Mouse (Mus musculus) layer of hippocampus, adult 9-11 months (tissue): ENCODE results near the gene Gramd1a.

Source experiments
- DNase-seq: peaks from one replicate; pipeline ENCODE4 v3.0.0; 2022

Gene Gramd1a

GRCm38 (mm10) chr7:31088206-31088605, 67.5 kb downstream of the Gramd1a start:
- DNase-seq = no peak

DNA sequence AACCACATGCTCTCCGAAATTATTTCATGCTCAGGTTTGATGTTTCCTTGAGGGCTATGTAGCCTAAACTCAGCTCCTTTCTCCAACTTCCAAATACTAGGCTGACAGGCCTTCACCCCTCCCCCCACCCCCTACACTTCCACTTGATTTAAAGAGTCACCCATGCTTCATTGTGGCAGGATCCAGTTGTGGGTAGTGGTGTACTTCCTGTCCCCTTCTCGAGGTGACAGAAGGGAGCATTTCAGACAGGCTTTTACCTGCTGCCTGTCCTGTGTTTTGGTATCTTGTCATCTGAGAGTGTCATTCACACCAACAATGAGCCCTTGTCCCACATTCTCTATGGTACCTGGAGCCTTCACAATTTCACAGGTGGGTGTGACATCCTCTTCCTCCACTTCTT, 68.4 kb downstream of the Gramd1a start:
- no peak for DNase-seq

DNA sequence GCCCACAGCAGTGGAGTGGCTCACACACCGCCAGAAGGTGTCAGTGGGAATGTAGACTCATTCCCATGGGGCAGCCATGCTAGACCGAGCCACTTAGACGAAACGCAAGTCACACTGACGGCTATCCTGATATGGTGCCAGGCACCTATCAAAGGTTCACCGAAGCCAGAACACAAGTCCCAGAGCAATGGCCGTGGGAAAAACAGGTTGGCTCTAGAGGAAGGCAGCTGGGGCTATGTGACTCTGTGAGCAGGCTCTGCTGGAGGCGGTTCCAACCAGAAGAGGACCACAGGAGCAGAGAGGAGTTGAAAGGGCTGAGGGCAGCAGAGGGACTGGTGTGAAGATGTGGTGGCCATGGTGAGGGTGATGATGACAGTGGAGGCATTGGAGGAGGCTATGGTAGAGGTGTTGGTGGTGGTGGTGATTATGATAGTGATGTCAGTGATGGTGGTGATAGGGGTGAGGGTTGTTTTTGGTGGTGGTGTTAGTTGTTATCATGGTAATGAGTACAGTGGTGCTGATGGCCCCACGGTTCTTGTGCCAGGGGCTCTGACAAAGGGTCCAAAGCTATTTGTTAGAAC, 69.4 kb downstream of the Gramd1a start:
- no peak for DNase-seq

GRCm38 (mm10) chr7:31085171-31085570, 70.5 kb downstream of the Gramd1a start:
- peak; percentile 78 for DNase-seq

GRCm38 (mm10) chr7:31084140-31084539, 71.6 kb downstream of the Gramd1a start:
- no peak for DNase-seq

- peak; percentile 84 for DNase-seq
These were observed 72.7 kb downstream of the Gramd1a start for GRCm38 (mm10) chr7:31082831-31083588.

DNA sequence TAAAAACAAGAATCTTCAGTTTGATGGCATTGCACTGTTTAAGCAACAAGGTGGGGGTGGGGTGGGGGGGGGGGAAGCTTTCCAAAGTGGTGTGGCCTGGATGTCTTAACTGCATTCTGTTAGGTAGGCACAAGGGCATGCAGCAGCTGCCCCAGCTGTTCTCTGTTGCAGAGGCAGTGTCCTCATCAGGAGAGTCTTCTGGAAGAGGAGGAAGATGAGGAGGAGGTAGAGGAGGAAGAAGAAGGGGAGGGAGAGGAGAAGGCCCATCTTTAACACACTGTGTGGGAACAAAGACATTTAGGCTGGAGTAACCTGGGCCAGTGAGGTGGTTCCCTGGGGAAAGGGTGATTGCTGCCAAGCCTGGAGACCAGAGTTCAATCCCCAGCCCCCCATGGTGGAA, 73.6 kb downstream of the Gramd1a start:
- DNase-seq = no peak

- DNase-seq = no peak
These were observed 74.6 kb downstream of the Gramd1a start for GRCm38 (mm10) chr7:31081106-31081505.

DNA sequence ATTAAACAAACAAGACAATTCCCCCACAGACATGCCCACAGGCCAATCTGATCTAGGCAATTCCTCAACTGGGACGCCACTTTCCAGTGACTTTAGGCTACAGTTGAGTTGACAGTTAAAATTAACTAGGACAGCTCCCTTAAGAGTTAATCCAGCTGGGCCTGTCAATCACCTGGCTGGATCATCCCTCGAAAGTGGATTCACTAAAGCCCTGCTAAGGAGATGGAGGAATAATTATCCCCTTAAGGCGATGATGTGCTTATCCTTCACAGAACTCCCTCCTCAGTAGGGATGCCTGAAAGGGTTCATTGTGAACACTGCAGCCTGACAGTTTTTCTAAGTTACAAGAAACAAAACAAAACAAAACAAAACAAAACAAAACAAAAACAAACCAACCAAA, 75.1 kb downstream of the Gramd1a start:
- no peak for DNase-seq
